Mouse (Mus musculus): ENCODE results near the gene Cxcr3.

Gene Cxcr3

DNA sequence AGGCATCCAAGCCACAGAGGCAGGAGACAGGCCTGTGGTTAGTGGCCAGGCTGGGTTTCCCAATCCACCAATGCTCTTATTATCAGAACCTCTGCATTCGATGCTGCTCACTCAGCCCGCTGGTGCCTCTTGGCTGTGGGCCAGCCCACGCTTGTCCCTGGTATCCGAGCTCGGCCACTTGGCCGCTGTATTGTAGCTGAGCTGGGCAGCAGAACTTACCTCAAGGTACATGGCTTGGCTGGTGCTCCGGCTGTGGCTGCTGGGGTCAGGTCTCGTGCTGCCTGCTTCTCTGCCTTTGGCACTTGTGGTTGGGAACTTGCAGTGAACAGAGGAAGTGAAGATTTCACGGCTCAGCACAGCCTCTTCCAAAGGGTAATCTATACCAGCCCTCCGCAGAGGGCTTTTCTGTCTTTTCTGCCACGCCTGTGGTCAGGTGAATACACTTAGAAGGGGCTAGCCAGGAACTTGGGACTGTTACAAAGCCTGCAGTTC lies at the start of gene Cxcr3:
Gene Cxcr3 (minus strand): TSS at position 442 of the 492 bp plus-strand sequence.
- DNase-seq (ENCODE audit: low read depth, low spot score) = peak; percentile 43

DNA sequence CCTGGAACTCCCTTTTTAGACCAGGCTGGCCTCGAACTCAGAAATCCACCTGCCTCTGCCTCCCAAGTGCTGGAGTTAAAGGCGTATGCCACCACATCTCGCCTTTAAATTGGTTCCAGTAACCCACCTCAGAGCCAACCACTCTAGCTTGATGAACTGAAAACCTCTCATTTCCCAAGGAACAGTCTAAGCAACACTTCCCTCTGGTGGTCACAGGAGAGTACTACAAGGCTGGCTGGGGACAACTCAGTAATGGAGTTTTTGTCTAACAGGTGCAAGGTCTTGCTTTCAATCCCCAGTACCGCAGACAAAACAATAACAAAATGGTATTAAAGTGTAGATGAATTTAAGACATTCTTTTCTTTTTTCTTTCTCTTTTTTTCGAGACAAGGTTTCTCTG lies 38.0 kb upstream of the Cxcr3 start:
- DNase-seq (ENCODE audit: low read depth, low spot score) = peak; percentile 74

DNA sequence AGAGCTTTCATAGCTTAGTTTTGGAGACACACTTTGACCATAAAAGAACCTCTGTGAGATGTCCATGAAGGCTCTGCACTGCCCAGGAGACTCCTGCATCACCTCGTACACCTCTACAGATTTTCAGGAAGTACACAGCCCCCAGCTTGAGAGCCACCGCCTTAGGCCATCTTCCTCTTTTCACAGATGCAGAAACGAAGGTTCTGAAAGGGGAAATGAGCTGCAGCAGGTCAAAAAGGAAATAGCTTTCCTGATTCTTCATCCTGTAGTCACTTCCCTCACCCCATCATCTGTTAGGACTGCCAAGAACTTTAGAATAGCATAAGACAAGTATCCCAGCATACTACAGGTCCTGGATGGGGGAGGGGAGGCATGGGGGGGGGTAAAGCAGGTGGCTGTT lies 36.2 kb upstream of the Cxcr3 start:
- DNase-seq (ENCODE audit: low read depth, low spot score) = no peak

DNA sequence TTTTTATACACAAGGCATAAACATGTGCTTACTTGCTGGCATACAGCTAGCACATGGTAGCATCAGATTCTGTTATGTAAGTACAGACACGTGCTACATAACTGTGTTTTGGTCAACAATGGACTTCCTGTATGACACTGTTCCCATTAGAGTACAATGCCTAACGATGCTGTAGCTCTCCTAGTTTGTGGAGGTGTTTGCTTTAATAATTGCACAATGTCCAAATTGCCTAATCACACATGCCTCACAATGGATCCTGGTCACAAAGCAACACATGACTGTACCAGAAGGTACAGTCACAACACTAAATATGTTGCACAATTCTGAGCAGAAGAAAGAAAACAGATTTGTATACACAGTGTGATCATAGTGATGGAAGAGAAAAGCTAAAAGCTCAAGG lies 35.4 kb upstream of the Cxcr3 start:
- DNase-seq (ENCODE audit: low read depth, low spot score) = no peak

DNA sequence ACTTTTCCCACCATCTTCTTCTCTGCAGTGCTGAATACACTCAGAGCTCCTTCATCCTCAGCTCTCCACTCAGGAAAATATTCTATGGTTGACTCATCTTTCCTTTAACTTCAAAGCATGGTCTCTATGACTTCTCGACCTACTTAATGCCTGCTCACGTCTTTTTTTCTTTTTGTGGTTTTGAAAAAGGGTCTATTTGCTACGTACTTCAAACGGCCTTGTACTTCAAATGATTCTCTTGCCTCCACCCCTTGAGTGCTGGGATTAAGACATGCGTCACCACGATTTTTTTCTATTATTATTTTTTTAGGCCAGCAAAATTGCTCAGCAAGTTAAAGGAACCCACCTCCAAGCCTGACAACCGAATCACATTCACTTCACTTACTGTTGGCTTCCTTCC lies 33.2 kb upstream of the Cxcr3 start:
- DNase-seq (ENCODE audit: low read depth, low spot score) = peak; percentile 41

DNA sequence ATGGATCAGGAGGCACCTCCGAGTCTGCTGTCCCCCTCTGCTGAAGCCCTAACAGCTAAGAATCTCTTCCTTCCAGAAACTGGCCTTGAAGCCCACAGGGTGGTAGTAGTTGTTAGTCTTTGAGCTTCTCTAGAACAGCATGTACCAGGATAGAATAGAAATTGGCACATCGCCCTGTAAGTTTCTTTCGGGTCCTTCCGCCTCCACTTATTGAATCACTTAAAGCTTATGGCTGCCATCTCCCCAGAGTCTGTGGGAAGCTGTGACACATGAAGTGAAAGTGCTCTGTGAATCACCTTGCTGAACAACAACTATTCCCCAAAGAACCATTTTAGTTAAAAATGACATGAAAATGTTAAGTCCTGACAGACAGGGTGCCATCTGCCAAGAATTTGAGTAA lies 31.0 kb upstream of the Cxcr3 start:
- peak; percentile 27 for DNase-seq (ENCODE audit: low read depth, low spot score)

DNA sequence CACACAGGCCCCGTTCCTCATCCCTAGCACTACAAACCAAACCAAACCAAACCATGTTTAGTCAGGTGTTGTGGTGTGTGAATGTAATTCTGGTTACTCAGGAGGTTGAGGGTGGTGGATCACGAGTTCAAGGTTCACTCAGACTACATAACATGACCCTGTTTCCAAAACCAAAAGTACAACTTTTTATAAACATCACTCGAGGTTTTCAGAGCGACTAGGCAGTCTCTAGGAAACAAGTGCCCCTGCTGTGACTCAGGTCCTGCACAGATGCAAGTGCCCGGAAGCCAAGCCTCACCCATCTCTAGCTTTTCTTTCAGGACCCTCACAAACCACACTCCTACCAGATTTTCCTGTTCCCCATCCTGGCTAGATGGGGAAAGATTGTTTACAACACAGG lies 30.6 kb upstream of the Cxcr3 start:
- DNase-seq (ENCODE audit: low read depth, low spot score) = peak; percentile 19

DNA sequence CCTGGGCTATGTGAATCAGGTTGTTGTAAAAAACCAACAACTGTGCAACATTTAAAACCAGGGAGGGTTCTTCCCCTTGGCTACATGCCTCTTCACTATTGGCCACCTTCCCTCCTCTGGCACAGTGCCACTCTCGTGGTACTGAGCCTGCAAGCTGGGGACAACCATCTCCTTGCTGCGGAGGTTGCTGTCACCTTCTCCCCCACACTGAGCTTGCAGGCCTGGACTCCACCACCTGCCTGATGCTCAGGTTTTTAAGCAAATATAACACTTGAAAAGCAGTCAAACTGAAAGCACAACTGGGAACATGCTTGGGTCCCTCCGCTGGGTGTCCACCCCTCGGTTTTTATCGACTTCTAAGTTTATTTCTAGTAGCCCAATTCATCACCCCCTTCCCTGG lies 20.4 kb upstream of the Cxcr3 start:
- DNase-seq (ENCODE audit: low read depth, low spot score) = no peak

DNA sequence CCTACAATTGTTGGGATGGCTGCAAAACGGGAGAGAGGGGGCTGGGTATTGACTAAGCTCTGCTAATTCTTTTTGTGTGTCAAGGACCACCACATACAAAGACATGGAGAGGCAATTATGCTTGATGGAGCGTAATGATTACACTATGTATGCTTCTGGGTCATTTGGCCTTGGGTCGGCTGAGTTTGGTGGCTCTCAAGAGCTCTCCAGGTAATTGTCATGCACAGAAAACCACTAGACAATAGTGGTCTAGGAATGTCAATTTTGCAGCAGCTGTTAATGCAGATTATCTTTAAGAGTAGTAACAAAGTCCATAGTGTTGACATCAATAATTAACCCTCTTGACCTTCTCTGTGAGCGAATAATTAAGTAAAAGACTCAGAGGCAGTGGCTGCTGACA lies 16.1 kb upstream of the Cxcr3 start:
- DNase-seq (ENCODE audit: low read depth, low spot score) = no peak

DNA sequence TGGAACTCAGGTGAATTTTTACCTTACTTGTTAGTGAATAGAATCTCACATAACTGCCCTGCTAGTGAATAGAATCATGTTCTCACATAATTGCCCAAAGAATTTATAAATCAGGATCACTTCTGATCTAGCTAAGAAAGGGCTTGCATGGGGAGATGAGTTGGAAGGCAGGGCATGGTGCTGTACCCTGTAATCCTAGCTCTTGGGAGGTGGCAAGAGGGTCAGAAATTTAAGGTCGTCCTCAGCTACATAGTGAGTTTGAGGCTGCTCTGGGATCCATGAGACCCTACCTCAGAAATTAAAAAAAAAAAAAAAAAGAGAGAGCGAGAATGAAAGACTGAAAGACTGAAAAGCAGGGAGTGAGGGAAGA lies 7.0 kb upstream of the Cxcr3 start:
- DNase-seq (ENCODE audit: low read depth, low spot score) = no peak

DNA sequence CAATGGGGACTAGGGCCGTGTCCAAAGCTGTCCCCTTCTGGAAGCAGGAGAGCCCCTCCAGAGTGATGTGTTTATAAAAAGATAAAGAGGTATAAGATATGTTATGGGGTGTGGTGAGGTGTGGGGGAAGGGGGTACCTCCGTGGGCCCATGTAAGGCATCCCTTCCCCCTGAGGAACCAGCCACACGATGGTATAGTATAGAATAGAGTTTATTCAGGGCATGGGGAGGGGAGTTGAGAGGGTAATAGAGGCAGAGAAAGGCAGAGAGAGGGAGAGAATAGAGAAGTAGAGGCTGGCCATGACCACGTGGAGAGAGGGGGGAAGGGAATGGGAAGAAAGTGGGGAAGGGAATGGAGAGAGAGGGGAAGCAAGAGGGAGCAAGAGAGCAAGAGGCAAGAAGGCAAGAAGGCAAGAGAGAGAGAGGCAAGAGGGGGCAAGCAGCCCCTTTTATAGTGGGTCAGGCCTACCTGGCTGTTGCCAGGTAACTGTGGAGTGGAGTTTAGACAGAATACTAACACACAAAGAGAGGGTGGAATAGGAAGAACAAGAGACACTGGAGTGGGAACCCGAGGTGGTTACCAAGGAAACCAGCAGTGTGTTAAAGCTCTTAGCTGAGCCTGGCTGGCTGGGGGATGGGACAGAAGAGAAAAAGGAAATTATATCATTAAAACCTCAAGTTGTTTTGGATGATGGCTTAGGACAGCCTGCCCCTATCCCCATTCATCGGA lies 6.4 kb upstream of the Cxcr3 start:
- no peak for DNase-seq (ENCODE audit: low read depth, low spot score)

DNA sequence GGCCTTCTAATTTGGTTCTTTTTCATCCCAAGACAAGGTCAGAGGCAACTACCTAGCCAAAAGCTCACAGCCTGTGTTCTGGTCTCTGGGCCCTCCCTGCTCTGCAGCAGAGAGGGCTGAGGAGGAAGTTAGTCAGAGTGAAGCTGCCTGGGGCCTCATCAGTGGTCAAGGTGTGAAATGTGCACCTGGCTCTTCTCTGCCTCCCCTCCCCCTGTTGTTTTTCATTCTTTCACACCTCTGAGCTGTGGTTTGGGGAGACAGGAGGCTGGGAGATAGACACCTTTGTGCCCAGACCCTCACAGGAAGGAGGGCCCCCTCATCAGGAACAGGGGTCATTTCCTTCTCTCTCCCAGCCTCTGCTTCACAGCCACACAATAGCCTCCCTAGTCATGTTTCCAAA lies 3.1 kb upstream of the Cxcr3 start:
- DNase-seq (ENCODE audit: low read depth, low spot score) = peak; percentile 31

DNA sequence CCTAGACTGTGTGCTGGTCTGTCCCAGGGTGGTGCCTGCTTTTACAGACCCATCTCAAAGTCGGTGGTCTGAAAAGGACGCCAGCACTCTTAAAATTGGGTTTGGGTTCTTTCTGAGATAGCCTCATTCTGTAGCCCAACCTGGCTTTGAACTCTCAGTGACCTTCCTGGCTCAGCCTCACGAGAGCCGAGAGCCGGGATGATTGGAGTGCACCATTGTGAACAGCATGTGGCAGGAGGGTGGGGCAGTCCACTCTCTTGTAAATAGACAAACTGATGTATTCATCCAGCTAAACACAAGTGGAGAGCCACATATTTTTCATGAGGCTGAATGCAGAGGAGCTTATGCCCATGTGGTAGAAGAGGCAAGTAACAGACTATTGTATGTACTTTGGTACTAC lies 912 bp upstream of the Cxcr3 start:
- DNase-seq (ENCODE audit: low read depth, low spot score) = peak; percentile 14

DNA sequence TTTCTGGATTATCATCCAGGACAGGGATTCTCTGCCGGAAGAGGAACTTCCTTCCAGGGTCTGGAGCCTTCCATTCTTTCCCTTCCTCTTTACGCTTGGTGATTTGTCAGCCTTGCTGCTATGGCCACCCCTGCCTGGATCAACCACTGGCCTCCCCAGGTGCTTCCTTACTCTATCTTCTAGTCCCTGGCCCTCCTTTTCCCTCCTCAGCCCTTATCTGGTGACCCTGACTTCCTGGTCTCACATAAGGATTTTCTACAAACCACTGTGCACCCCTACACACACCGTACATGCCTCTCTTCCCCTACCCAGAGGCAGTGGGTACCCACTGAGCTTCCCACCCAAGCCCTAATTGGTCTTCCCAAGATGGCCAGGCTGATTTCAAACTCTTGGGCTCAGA lies 781 bp downstream of the Cxcr3 start:
- DNase-seq (ENCODE audit: low read depth, low spot score) = no peak

DNA sequence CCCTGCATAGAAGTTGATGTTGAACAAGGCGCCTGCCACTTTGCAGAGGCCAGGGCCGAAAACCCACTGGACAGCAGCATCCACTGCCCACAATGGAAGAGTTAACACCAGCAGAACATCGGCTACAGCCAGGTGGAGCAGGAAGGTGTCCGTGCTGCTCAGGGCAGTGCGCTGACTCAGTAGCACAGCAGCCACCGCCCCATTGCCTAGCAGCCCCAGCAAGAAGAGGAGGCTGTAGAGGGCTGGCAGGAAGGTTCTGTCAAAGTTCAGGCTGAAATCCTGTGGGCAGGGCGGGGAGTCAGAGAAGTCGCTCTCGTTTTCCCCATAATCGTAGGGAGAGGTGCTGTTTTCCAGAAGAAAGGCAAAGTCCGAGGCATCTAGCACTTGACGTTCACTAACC lies 1.4 kb downstream of the Cxcr3 start:
- DNase-seq (ENCODE audit: low read depth, low spot score) = no peak

DNA sequence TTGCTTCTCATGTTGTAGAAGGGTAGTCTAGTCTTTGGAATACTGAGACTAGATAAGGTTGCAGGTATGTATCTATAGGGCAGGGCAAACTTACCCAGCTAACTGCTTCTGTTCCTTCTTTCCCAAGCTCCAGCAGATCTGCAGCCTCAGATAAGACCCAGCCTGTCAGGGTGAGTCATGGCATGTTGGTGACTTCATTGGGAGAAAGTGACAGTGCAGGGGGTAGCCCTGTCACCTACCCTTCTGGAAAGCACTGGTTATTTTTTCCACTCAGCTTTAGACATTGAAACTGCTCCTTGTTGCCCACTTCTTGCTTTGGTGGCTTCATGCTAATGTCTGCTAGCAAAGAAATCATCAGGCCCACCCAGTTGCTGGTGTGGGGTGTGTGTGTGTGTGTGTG lies 4.1 kb downstream of the Cxcr3 start:
- no peak for DNase-seq (ENCODE audit: low read depth, low spot score)

DNA sequence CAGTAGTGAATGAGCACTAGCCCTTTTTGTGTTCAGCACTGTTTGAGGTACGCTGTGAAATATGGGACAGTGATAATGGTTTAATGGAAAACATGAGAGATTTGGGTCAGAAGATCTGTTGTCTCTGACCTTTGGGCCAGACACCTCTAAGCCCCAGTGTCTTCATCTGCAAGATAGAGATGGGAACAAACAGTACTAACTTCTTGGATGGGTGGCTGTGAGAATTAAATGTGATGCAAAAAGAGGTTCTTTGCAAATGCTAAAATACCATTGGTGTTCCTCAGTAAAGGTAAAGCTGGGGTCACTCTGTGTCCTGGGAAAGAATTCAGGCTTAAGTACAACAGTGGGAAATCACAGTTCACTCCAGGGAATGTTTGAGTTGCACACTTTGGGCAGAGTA lies 13.7 kb downstream of the Cxcr3 start:
- DNase-seq (ENCODE audit: low read depth, low spot score) = no peak

DNA sequence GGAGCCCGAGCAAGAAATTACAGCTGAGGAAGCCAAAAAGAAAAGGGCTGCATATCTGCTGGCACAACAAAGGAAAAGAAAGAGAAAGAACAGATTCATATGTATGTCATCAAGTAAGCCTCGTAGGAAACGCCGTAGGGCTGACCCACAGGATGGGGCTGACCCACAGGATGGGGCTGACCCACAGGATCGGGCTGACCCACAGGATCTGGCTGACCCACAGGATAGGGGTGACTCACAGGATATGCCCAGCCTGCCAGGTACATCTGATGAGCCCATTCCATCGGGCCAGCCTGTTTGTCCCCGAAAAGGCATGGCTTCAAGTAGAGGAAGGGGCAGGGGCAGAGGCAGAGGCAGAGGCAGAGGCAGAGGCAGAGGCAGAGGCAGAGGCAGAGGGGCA lies 29.0 kb downstream of the Cxcr3 start:
- no peak for DNase-seq (ENCODE audit: low read depth, low spot score)

DNA sequence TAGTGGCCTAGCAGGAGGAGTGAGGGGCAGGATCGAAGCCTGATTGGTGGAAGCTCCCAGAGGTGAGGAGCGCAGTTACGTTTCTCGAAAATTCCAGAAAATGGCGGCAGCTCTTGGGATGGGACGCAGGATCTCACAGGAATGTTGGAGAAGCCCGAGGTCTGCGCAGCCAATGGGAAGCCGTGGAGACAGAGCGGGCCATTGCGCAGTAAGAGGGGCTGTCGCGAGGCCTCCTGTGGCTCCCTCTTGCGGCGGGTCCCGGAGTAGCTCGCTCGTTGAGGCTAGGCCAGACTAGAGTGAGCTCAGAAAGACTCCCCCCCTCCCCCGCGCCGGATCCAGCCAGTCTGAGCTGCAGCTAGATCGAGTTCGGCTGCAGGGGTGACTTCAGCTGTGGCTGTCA lies 35.8 kb downstream of the Cxcr3 start:
- no peak for DNase-seq (ENCODE audit: low read depth, low spot score)

DNA sequence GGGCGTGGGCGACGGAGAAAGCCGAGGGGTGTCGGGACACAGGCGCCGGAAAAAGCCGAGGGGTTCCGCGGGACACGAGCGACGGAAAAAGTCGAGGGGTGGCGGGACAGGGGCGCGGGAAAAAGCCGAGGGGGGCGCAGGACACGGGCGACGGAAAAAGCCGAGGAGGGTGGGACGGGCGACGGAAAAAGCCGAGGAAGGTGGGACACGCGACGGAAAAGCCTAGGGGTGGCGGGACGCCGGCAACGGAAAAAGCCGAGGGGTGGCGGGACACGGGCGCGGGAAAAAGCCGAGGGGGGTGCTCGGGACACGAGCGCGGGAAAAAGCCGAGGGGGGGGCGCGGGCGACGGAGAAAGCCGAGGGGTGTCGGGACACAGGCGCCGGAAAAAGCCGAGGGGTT lies 36.5 kb downstream of the Cxcr3 start:
- DNase-seq (ENCODE audit: low read depth, low spot score) = no peak

DNA sequence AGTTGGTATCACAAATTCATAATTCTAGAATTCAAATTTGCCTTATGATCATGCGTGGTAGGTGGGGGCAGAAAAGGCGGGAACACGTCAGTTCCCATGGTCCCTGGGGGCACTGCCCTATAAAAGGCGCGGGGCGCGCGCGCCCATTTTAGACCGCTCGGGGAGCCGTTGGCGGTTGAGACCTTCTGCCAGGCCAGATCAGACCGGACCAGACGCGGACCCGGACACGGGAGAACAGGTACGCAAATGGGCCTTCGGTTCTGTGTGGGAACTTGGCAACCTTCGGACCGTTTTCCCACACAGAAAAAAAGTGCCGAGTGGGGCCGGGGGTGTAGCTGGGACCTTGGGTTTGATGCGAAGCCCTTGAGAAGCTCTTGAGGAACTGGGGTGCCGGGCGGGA lies 38.4 kb downstream of the Cxcr3 start:
- no peak for DNase-seq (ENCODE audit: low read depth, low spot score)
